ENCODE assay signal across 20 mouse cellular contexts in genomic region chr11:62266466-62267214, GRCm38 (mm10). TPM values are rescaled to one million over a fixed set of nuclear protein-coding genes. Genes with fewer than 3 reads are reported as not detected.
DNase-seq lines count a peak whose midpoint lies in the region; ATAC-seq and TF ChIP-seq lines count a peak whose summit lies in the region.
"Had no signal": no experiment of that assay in that cellular context is flagged by ENCODE, and none has a peak within 500 bp of the region (broad histone marks: within the 10 kb centered on the region; RNA-seq: fewer than 3 reads in every experiment).

No protein-coding gene starts in this region.

- no peaks in the 10 kb centered on the region for H3K27me3 ChIP-seq in intestine, embryonic 15.5 days (replicated peaks)
- H3K27me3 ChIP-seq in intestine, postnatal 0 days (replicated peaks; ENCODE audit: control insufficient read depth, insufficient read depth, low read length), result no peaks in the 10 kb centered on the region
- H3K27me3 ChIP-seq in hindbrain, embryonic 13.5 days, result no peaks in the 10 kb centered on the region
- H3K27me3 ChIP-seq: embryonic facial prominence, embryonic 13.5 days; megakaryocyte, embryonic 14.5 days; stomach, embryonic 15.5 days had no signal

- no peaks in the 10 kb centered on the region for H3K36me3 ChIP-seq in intestine, embryonic 15.5 days
- H3K36me3 ChIP-seq in intestine, postnatal 0 days (ENCODE audit: control insufficient read depth, insufficient read depth), result peaks cover 19% of the 10 kb centered on the region; the same call in 1 of the 2 replicates
- no peaks in the 10 kb centered on the region for H3K36me3 ChIP-seq in hindbrain, embryonic 13.5 days
- H3K36me3 ChIP-seq: heart, embryonic 12.5 days; liver, embryonic 15.5 days; stomach, embryonic 15.5 days had no signal

- TF ChIP-seq CTCF in intestine, postnatal 0 days (IDR thresholded peaks at IDR 0.05; ENCODE audit: low read depth), result no peak

- H3K9ac ChIP-seq in intestine, embryonic 15.5 days, result no peak overlapping the region
- H3K9ac ChIP-seq in intestine, postnatal 0 days (ENCODE audit: low read depth, low read length), result no peak overlapping the region
- peak overlapping the region; percentile 35; the same call in 1 of the 2 replicates for H3K9ac ChIP-seq in hindbrain, embryonic 13.5 days
- H3K9ac ChIP-seq: embryonic facial prominence, embryonic 13.5 days; heart, embryonic 12.5 days; liver, embryonic 15.5 days; stomach, embryonic 15.5 days had no signal

- peak; percentile 61 for ATAC-seq in intestine, embryonic 15.5 days
- no peak for ATAC-seq in intestine, postnatal 0 days
- no peak for ATAC-seq in hindbrain, embryonic 13.5 days (ENCODE audit: low FRiP score)
- ATAC-seq: lung, postnatal 0 days had no signal

- 69% methylated on average over 17 of the region's 17 CpGs for WGBS in intestine, embryonic 15.5 days
- WGBS in intestine, postnatal 0 days, result 57% methylated on average over 17 of the region's 17 CpGs
- WGBS in hindbrain, embryonic 13.5 days, result 42% methylated on average over 17 of the region's 17 CpGs

- peak; percentile 17 for DNase-seq in A20 (ENCODE audit: low read depth, low spot score)
- peak; percentile 35 for DNase-seq in Muller cell, postnatal 12 days (ENCODE audit: inconsistent ontology term)
- DNase-seq in thymus, postnatal 0 days (ENCODE audit: low spot score), result no peak
- DNase-seq in MN1 (ENCODE audit: low spot score), result no peak
- DNase-seq: cerebellum, adult 2 months; kidney, adult 8-10 months; kidney, postnatal 36 days; layer of hippocampus, adult 9-11 months; spleen, adult 18-20 months; thymus, postnatal 14 days had no signal

- no peak overlapping the region for H3K4me3 ChIP-seq in intestine, embryonic 15.5 days (replicated peaks)
- H3K4me3 ChIP-seq in intestine, postnatal 0 days (ENCODE audit: low read depth, low read length), result no peak overlapping the region
- H3K4me3 ChIP-seq in hindbrain, embryonic 13.5 days, result no peak overlapping the region
- H3K4me3 ChIP-seq: embryonic facial prominence, embryonic 13.5 days; heart, embryonic 12.5 days; liver, embryonic 15.5 days; stomach, embryonic 15.5 days had no signal

- H3K9me3 ChIP-seq in intestine, embryonic 15.5 days, result no peaks in the 10 kb centered on the region
- no peaks in the 10 kb centered on the region for H3K9me3 ChIP-seq in intestine, postnatal 0 days (ENCODE audit: control insufficient read depth)
- no peaks in the 10 kb centered on the region for H3K9me3 ChIP-seq in hindbrain, embryonic 13.5 days
- H3K9me3 ChIP-seq: embryonic facial prominence, embryonic 13.5 days; G1E; heart, embryonic 12.5 days; liver, embryonic 15.5 days; megakaryocyte, embryonic 14.5 days; stomach, embryonic 15.5 days had no signal

- no peak overlapping the region for H3K4me2 ChIP-seq in intestine, embryonic 15.5 days (replicated peaks)
- no peak overlapping the region for H3K4me2 ChIP-seq in intestine, postnatal 0 days (replicated peaks; ENCODE audit: low read depth)
- no peak overlapping the region for H3K4me2 ChIP-seq in hindbrain, embryonic 13.5 days
- H3K4me2 ChIP-seq: embryonic facial prominence, embryonic 13.5 days; heart, embryonic 12.5 days; liver, embryonic 15.5 days; stomach, embryonic 15.5 days had no signal

- H3K4me1 ChIP-seq in intestine, embryonic 15.5 days (replicated peaks), result peaks cover 8% of the 10 kb centered on the region
- no peaks in the 10 kb centered on the region for H3K4me1 ChIP-seq in intestine, postnatal 0 days (replicated peaks; ENCODE audit: control insufficient read depth, insufficient read depth, low read length)
- peaks cover 35% of the 10 kb centered on the region for H3K4me1 ChIP-seq in hindbrain, embryonic 13.5 days (replicated peaks)
- H3K4me1 ChIP-seq: liver, embryonic 15.5 days had no signal

- H3K27ac ChIP-seq in intestine, embryonic 15.5 days, result no peak overlapping the region
- H3K27ac ChIP-seq in intestine, postnatal 0 days (ENCODE audit: low read depth, low read length), result no peak overlapping the region
- H3K27ac ChIP-seq in hindbrain, embryonic 13.5 days, result peak overlapping the region; percentile 60
- H3K27ac ChIP-seq: embryonic facial prominence, embryonic 13.5 days; liver, embryonic 15.5 days; stomach, embryonic 15.5 days had no signal

RNA-seq across cellular contexts. Expression of gene Zswim7, which starts 14.5 kb away (rescaled TPM):
- polyA plus RNA-seq in intestine, embryonic 15.5 days (2015; fragmentation: Nextera tagmentation; extraction: Ambion mirVana), result 24.4 and 24.5 TPM in 2 replicates
- 49.5 and 55.0 TPM in 2 replicates for polyA plus RNA-seq in intestine, postnatal 0 days (2015; fragmentation: Nextera tagmentation; extraction: Ambion mirVana)
- 16.1 and 16.4 TPM in 2 replicates for polyA plus RNA-seq in hindbrain, embryonic 13.5 days (2015; fragmentation: Nextera tagmentation; extraction: Ambion mirVana)
- polyA plus RNA-seq in thymus, postnatal 0 days (2015; fragmentation: Nextera tagmentation; extraction: Ambion mirVana), result 12.4 and 14.0 TPM in 2 replicates

RNA-seq across cellular contexts. Expression of gene Ttc19, which starts 14.6 kb away (rescaled TPM):
- polyA plus RNA-seq in intestine, embryonic 15.5 days (2015; fragmentation: Nextera tagmentation; extraction: Ambion mirVana), result 17.8 and 19.2 TPM in 2 replicates
- polyA plus RNA-seq in intestine, postnatal 0 days (2015; fragmentation: Nextera tagmentation; extraction: Ambion mirVana), result 11.5 and 16.2 TPM in 2 replicates
- polyA plus RNA-seq in hindbrain, embryonic 13.5 days (2015; fragmentation: Nextera tagmentation; extraction: Ambion mirVana), result 37.5 and 40.2 TPM in 2 replicates
- polyA plus RNA-seq in thymus, postnatal 0 days (2015; fragmentation: Nextera tagmentation; extraction: Ambion mirVana), result 9.0 and 12.4 TPM in 2 replicates

RNA-seq across cellular contexts. Expression of gene Adora2b, which starts 17.9 kb away (rescaled TPM):
- polyA plus RNA-seq in intestine, embryonic 15.5 days (2015; fragmentation: Nextera tagmentation; extraction: Ambion mirVana), result 6.9 and 7.0 TPM in 2 replicates
- 40.4 and 43.6 TPM in 2 replicates for polyA plus RNA-seq in intestine, postnatal 0 days (2015; fragmentation: Nextera tagmentation; extraction: Ambion mirVana)
- 3.8 and 5.4 TPM in 2 replicates for polyA plus RNA-seq in hindbrain, embryonic 13.5 days (2015; fragmentation: Nextera tagmentation; extraction: Ambion mirVana)
- 1.7 and 2.4 TPM in 2 replicates for polyA plus RNA-seq in thymus, postnatal 0 days (2015; fragmentation: Nextera tagmentation; extraction: Ambion mirVana)

Comparison
In these comparisons a context has a peak if more than half of its experiments do, and no peak if none do; other contexts are left out.
1. DNase-seq: peak in A20 (single experiment) and Muller cell, postnatal 12 days (single experiment); none in thymus, postnatal 0 days (single experiment) and MN1 (single experiment).